Mouse (Mus musculus) frontal cortex, adult (tissue): ENCODE data around the gene Strn.

ENCODE experiments used
- ATAC-seq: cut with Nextera tagmentation; 2 replicates; pipeline ENCODE4 v1.9.2; 2017; ENCODE audit warnings: mild to moderate bottlenecking, moderate library complexity, mixed read lengths; ENCODE audit not compliant: low TSS enrichment

Strn gene

GRCm38 (mm10) chr17:78737096-78737495 lies at the start of gene Strn:
Gene Strn, minus strand, starts transcription at chr17:78737196.
- ATAC-seq, result no peak

GRCm38 (mm10) chr17:78778765-78779164 lies 41.8 kb upstream of the Strn start:
- ATAC-seq, result no peak

- no peak for ATAC-seq
These were observed 35.3 kb upstream of the Strn start for GRCm38 (mm10) chr17:78772317-78772716.

GRCm38 (mm10) chr17:78770932-78771331 lies 33.9 kb upstream of the Strn start:
- ATAC-seq, result no peak

GRCm38 (mm10) chr17:78769341-78769740 lies 32.3 kb upstream of the Strn start:
- no peak for ATAC-seq

- ATAC-seq, result no peak
These were observed 31.9 kb upstream of the Strn start for GRCm38 (mm10) chr17:78768937-78769336.

- ATAC-seq, result peak; percentile 98
These were observed 30.6 kb upstream of the Strn start for GRCm38 (mm10) chr17:78767546-78767945.

GRCm38 (mm10) chr17:78766084-78766483 lies 29.1 kb upstream of the Strn start:
- no peak for ATAC-seq

GRCm38 (mm10) chr17:78763272-78763671 lies 26.3 kb upstream of the Strn start:
- ATAC-seq, result no peak

- ATAC-seq, result peak; percentile 67
These were observed 16.1 kb upstream of the Strn start for GRCm38 (mm10) chr17:78752938-78753655.

- ATAC-seq, result no peak
These were observed 15.1 kb upstream of the Strn start for GRCm38 (mm10) chr17:78752064-78752463.

GRCm38 (mm10) chr17:78748440-78748839 lies 11.4 kb upstream of the Strn start:
- no peak for ATAC-seq

- ATAC-seq, result no peak
These were observed 1.4 kb upstream of the Strn start for GRCm38 (mm10) chr17:78738416-78738815.

- no peak for ATAC-seq
These were observed 775 bp upstream of the Strn start for GRCm38 (mm10) chr17:78737771-78738170.

- peak; percentile 97 for ATAC-seq
These were observed 465 bp downstream of the Strn start for GRCm38 (mm10) chr17:78736473-78736988.

- ATAC-seq, result peak; percentile 56
These were observed 1.1 kb downstream of the Strn start for GRCm38 (mm10) chr17:78735731-78736472.

GRCm38 (mm10) chr17:78734806-78735205 lies 2.2 kb downstream of the Strn start:
- ATAC-seq, result no peak

- ATAC-seq, result no peak
These were observed 4.9 kb downstream of the Strn start for GRCm38 (mm10) chr17:78732056-78732455.

- ATAC-seq, result no peak
These were observed 10.1 kb downstream of the Strn start for GRCm38 (mm10) chr17:78726746-78727449.

GRCm38 (mm10) chr17:78724461-78725055 lies 12.4 kb downstream of the Strn start:
- no peak for ATAC-seq

GRCm38 (mm10) chr17:78721690-78722089 lies 15.3 kb downstream of the Strn start:
- no peak for ATAC-seq

GRCm38 (mm10) chr17:78719086-78719485 lies 17.9 kb downstream of the Strn start:
- ATAC-seq, result no peak
